Mouse (Mus musculus) heart, embryonic 13.5 days (tissue): ENCODE measurements at regions not wholly inside any gene's neighbourhood (a gene's known extent, or its start where the extent isn't known, plus 50 kb on each side); places are given as distances from the start of the nearest gene placed in this dataset.

Experiments
- ATAC-seq: fragments of 200-750 bp; cut with Nextera tagmentation; 2 replicates; pipeline ENCODE4 v1.8.0; 2017; ENCODE audit warnings: moderate TSS enrichment; ENCODE audit not compliant: insufficient number of reproducible peaks, low FRiP score, low TSS enrichment; ENCODE audit errors: extremely low read depth
- H3K27ac ChIP-seq: fragments of 300-500 bp; sonication (generic); replicated peaks from 2 replicates; pipeline ENCODE4 v1.5.1; 2015; ENCODE audit warnings: moderate library complexity, mild to moderate bottlenecking, inconsistent platforms
- H3K27me3 ChIP-seq: fragments of 300-500 bp; sonication (generic); replicated peaks from 2 replicates; pipeline ENCODE4 v1.6.1; 2015; ENCODE audit warnings: mild to moderate bottlenecking, inconsistent platforms
- H3K36me3 ChIP-seq: fragments of 300-500 bp; sonication (generic); 2 replicates; pipeline ENCODE4 v1.6.1; 2015; ENCODE audit warnings: mild to moderate bottlenecking, inconsistent platforms
- H3K4me1 ChIP-seq: fragments of 300-500 bp; sonication (generic); 2 replicates; pipeline ENCODE4 v1.6.1; 2015; ENCODE audit warnings: inconsistent platforms
- H3K4me2 ChIP-seq: fragments of 300-500 bp; sonication (generic); 2 replicates; pipeline ENCODE4 v1.6.1; 2015; ENCODE audit warnings: inconsistent platforms, mild to moderate bottlenecking, moderate library complexity
- H3K4me3 ChIP-seq: fragments of 300-500 bp; sonication (generic); 2 replicates; pipeline ENCODE4 v1.5.1; 2015; ENCODE audit warnings: moderate library complexity, mild to moderate bottlenecking, inconsistent platforms
- H3K9ac ChIP-seq: fragments of 300-500 bp; sonication (generic); 2 replicates; pipeline ENCODE4 v1.6.1; 2015; ENCODE audit warnings: inconsistent platforms, mild to moderate bottlenecking, moderate library complexity
- H3K9me3 ChIP-seq: fragments of 300-500 bp; sonication (generic); 2 replicates; pipeline ENCODE4 v1.6.1; 2016; ENCODE audit warnings: inconsistent platforms
- WGBS: fragments of 180-500 bp; shearing (Covaris S2); methylation state at CpG from one replicate; pipeline ENCODE4 v1.1.7; 2015; ENCODE audit warnings: mixed read lengths; 5-methylcytosine and 5-hydroxymethylcytosine counted together

DNA sequence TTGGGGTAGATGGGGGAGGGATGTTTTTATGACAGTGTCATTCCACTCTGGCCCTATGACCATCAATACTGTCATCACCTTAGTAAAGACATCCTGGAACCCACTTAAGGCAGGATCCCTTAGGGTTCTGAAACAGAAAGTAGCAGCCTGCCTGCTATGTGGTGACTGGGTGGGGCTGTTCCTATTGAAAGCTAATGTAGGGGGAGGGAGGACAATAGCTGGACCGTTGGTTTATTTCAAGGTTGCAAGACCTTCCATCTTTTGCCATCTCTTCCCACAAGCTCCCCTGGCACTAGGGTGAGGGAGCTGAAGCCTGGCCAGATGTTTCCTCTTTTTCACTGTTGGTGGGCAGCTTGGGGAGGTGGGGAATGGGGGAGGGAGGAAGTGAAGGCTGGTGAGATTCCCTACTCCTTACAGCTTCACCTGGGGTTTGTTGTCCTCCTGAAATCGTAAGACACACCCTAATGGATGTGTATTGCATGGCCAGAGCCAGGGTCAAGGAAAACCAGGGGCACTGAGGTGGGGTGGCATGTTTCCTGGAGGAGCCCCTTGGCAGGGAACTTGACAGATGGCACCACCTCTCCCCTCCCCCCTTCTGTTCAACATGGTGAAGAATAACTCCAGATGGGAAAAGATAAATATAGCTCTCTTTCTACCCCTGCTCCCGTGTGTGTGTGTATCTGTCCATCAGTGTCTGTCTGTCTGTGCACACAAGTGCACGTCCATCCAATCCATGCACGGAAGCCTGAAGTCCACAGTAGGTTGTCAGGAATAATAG, 112.1 kb upstream of the Ccnd2 start:
- Histone ChIP-seq H3K4me1 (peaks cover 18% of the 10 kb centered on the region), H3K27me3 (peaks cover 20% of the 10 kb centered on the region), H3K4me3 (no peak overlapping the region), H3K9me3 (no peaks in the 10 kb centered on the region), H3K27ac (no peak overlapping the region), H3K4me2 (no peak overlapping the region), H3K9ac (no peak overlapping the region), H3K36me3 (no peaks in the 10 kb centered on the region)
- 54% methylated on average over 5 of the region's 5 CpGs for WGBS
- no peak for ATAC-seq

- H3K4me3 ChIP-seq, result no peak overlapping the region
- 73% methylated on average over 9 of the region's 9 CpGs for WGBS
- peak overlapping the region; percentile 78 for H3K4me2 ChIP-seq
- H3K9ac ChIP-seq, result no peak overlapping the region
- H3K4me1 ChIP-seq, result peaks cover 18% of the 10 kb centered on the region
- H3K27ac ChIP-seq, result peak overlapping the region; percentile 78
- H3K9me3 ChIP-seq, result no peaks in the 10 kb centered on the region
- ATAC-seq, result no peak
- no peaks in the 10 kb centered on the region for H3K36me3 ChIP-seq
- H3K27me3 ChIP-seq, result peaks cover 29% of the 10 kb centered on the region
Observed at GRCm38 (mm10) chr6:127265063-127265775, 113.2 kb upstream of the Ccnd2 start.

- no peaks in the 10 kb centered on the region for H3K9me3 ChIP-seq
- H3K4me2 ChIP-seq, result peak overlapping the region; percentile 78
- H3K9ac ChIP-seq, result peak overlapping the region; percentile 78
Observed at GRCm38 (mm10) chr6:127265901-127266812, 114.2 kb upstream of the Ccnd2 start.

GRCm38 (mm10) chr6:127266813-127267165, 114.8 kb upstream of the Ccnd2 start:
- ATAC-seq, result no peak
- peak overlapping the region; percentile 78 for H3K9ac ChIP-seq
- H3K4me1 ChIP-seq, result peaks cover 18% of the 10 kb centered on the region
- peak overlapping the region; percentile 78 for H3K27ac ChIP-seq
- peaks cover 35% of the 10 kb centered on the region for H3K27me3 ChIP-seq
- peak overlapping the region; percentile 78 for H3K4me2 ChIP-seq
- H3K4me3 ChIP-seq, result peak overlapping the region; percentile 48
- WGBS, result 35% methylated on average over 10 of the region's 10 CpGs
- no peaks in the 10 kb centered on the region for H3K9me3 ChIP-seq
- H3K36me3 ChIP-seq, result no peaks in the 10 kb centered on the region

More at GRCm38 (mm10) chr6:127265901-127266812, 114.2 kb upstream of the Ccnd2 start:
- Histone ChIP-seq H3K27ac (peak overlapping the region; percentile 78), H3K27me3 (peaks cover 35% of the 10 kb centered on the region), H3K4me3 (peak overlapping the region; percentile 48), H3K4me1 (peaks cover 18% of the 10 kb centered on the region), H3K36me3 (no peaks in the 10 kb centered on the region)
- 9% methylated on average over 21 of the region's 21 CpGs for WGBS
- 0 out of 2 replicates have a peak, but pooled peaks have one; percentile 44 for ATAC-seq

DNA sequence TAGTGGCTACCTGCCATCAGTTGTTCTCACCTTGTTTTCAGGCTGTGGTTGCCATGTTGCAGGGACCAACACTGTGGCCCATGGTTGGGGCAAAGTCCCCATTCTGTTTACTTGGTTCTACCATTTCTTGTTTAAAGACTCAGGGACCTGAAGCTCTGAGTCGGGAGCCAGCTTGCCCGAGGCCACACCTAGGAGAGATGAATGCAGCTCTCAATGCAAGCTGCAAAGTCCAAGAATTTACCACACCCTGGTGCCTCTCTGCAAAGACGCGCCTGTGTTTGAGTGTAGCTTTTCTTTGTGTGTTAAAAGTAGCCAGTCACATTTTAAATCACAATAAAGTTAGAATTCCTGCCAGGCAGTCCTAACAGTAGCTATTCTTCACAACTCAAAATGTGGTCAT, 117.0 kb upstream of the Ccnd2 start:
- 68% methylated on average over 4 of the region's 4 CpGs for WGBS
- Histone ChIP-seq H3K9ac (no peak overlapping the region), H3K27me3 (peaks cover 35% of the 10 kb centered on the region), H3K9me3 (no peaks in the 10 kb centered on the region), H3K36me3 (no peaks in the 10 kb centered on the region), H3K4me1 (peaks cover 33% of the 10 kb centered on the region), H3K27ac (no peak overlapping the region), H3K4me2 (no peak overlapping the region), H3K4me3 (no peak overlapping the region)
- no peak for ATAC-seq

- Histone ChIP-seq H3K9me3 (no peaks in the 10 kb centered on the region), H3K27me3 (peaks cover 35% of the 10 kb centered on the region), H3K4me1 (peaks cover 34% of the 10 kb centered on the region), H3K27ac (no peak overlapping the region), H3K9ac (no peak overlapping the region), H3K4me2 (no peak overlapping the region), H3K4me3 (no peak overlapping the region), H3K36me3 (no peaks in the 10 kb centered on the region)
- ATAC-seq, result no peak
- WGBS, result 65% methylated on average over 7 of the region's 7 CpGs
Observed at GRCm38 (mm10) chr6:127269525-127270044, 117.6 kb upstream of the Ccnd2 start.

DNA sequence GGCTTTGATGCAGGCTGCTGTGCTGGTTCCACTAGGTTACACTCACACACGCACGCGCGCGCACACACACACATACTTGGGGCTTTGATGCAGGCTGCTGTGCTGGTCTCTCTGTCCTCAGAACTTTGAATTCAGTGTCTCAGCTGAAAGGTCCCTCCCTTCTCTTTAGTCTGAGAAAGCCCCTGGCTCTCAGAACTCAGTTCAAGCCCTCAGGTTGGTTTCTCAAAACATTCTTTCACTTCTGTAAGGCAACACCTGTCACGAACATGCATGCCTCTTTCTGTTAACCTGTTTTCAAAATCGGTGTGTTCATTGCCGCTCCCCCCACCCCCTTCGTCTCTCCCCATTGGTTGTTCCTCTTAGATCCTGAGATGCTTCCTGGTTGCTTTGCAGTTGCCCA, 118.8 kb upstream of the Ccnd2 start:
- 89% methylated on average over 9 of the region's 9 CpGs for WGBS
- no peaks in the 10 kb centered on the region for H3K9me3 ChIP-seq

GRCm38 (mm10) chr6:127271418-127271817, 119.4 kb upstream of the Ccnd2 start:
- Histone ChIP-seq H3K4me3 (no peak overlapping the region), H3K27me3 (peaks cover 35% of the 10 kb centered on the region), H3K4me2 (no peak overlapping the region), H3K9ac (no peak overlapping the region), H3K27ac (no peak overlapping the region), H3K4me1 (peaks cover 28% of the 10 kb centered on the region), H3K36me3 (no peaks in the 10 kb centered on the region), H3K9me3 (no peaks in the 10 kb centered on the region)
- WGBS, result 92% methylated on average over 3 of the region's 3 CpGs
- ATAC-seq, result no peak

More for the DNA sequence above, 118.8 kb upstream of the Ccnd2 start:
- Histone ChIP-seq H3K4me2 (no peak overlapping the region), H3K4me1 (peaks cover 31% of the 10 kb centered on the region), H3K36me3 (no peaks in the 10 kb centered on the region), H3K27ac (no peak overlapping the region), H3K9ac (no peak overlapping the region), H3K27me3 (peaks cover 35% of the 10 kb centered on the region), H3K4me3 (no peak overlapping the region)
- no peak for ATAC-seq

DNA sequence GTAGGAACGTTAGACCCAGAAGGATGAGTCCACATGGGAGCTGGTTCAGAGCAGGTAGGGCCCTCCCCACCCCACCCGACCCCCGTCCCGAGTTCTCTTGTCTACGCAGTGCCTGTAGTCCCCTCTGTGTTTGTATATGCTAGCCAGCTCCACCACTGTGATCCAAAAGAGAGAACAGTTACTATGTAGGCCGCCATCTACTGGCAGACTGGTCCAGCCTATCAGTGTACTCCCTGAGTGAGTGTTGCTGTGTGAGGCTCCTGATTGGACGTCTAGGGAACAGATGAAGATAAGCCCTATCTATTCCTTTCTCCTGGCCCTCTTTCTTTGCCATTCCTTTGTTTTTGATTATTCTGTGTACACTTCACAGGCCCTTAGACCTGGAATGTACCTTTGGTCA, 120.6 kb upstream of the Ccnd2 start:
- Histone ChIP-seq H3K27me3 (peaks cover 28% of the 10 kb centered on the region), H3K9me3 (no peaks in the 10 kb centered on the region), H3K9ac (no peak overlapping the region), H3K27ac (peak overlapping the region; percentile 59; the same call in 1 of the 2 replicates), H3K36me3 (no peaks in the 10 kb centered on the region), H3K4me3 (no peak overlapping the region), H3K4me1 (peaks cover 20% of the 10 kb centered on the region), H3K4me2 (no peak overlapping the region)
- WGBS, result 58% methylated on average over 7 of the region's 7 CpGs
- ATAC-seq, result no peak

DNA sequence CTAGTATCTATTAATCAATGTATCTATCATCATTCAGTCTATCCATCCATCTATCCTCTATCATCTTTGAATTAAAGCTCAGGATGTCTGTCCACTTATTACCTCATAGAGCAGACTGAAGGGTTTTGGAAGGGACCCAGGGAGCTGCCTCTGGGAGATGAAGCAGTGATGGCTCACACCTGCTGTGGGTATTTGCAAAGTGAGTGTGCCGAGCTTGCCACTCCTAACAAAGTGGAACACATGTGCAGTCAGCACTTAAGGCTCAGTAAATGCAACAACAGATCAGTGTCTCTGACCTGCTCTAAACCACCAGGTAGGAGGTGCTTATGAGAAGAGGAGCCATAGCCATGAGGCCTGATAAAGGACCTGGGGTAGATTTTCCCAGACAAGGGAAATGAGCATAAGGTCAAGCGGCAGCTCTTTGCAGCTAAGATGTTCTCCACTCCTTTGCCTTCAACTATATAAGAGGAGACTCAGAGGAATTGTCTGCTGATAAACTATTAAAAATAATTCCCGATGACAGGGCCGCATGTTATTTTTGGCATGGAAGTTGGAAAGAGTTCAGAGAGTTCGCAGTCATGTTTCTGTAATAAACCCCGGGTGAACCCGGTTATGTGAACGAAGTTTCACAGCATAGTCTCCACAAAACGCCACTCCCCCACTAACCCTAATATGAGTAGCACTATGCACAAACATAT, 122.9 kb upstream of the Ccnd2 start:
- H3K4me2 ChIP-seq, result peak overlapping the region; percentile 31
- H3K36me3 ChIP-seq, result no peaks in the 10 kb centered on the region
- peaks cover 20% of the 10 kb centered on the region for H3K4me1 ChIP-seq
- peak overlapping the region; percentile 73 for H3K27ac ChIP-seq
- H3K4me3 ChIP-seq, result no peak overlapping the region
- no peak overlapping the region for H3K9ac ChIP-seq
- H3K9me3 ChIP-seq, result no peaks in the 10 kb centered on the region
- no peak for ATAC-seq
- 43% methylated on average over 9 of the region's 9 CpGs for WGBS
- H3K27me3 ChIP-seq, result peaks cover 9% of the 10 kb centered on the region; the same call in 1 of the 2 replicates
